Mouse (Mus musculus) liver, embryonic 16.5 days (tissue): ENCODE measurements around the gene Cep85l. TPM values are rescaled to one million over a fixed set of nuclear protein-coding genes. Genes with fewer than 3 reads are reported as not detected.

ENCODE experiments used
- ATAC-seq: fragments of 200-750 bp; cut with Nextera tagmentation; 2 replicates; pipeline ENCODE4 v1.8.0; 2017; ENCODE audit warnings: low read depth, mild to moderate bottlenecking, moderate number of reproducible peaks, moderate library complexity
- H3K27ac ChIP-seq: fragments of 300-500 bp; sonication (generic); 2 replicates; pipeline ENCODE4 v1.5.1; 2014; ENCODE audit warnings: mild to moderate bottlenecking, low read length
- H3K27me3 ChIP-seq: fragments of 300-500 bp; sonication (generic); 2 replicates; pipeline ENCODE4 v1.6.1; 2014; ENCODE audit warnings: low read depth, low read length, mixed read lengths; ENCODE audit not compliant: control insufficient read depth, insufficient read depth
- H3K36me3 ChIP-seq: fragments of 300-500 bp; sonication (generic); 2 replicates; pipeline ENCODE4 v1.6.1; 2014; ENCODE audit warnings: mild to moderate bottlenecking; ENCODE audit not compliant: control insufficient read depth, insufficient read depth
- H3K4me1 ChIP-seq: fragments of 300-500 bp; sonication (generic); 2 replicates; pipeline ENCODE4 v1.6.1; 2014; ENCODE audit warnings: low read depth, low read length, mixed read lengths; ENCODE audit not compliant: control insufficient read depth
- H3K4me2 ChIP-seq: fragments of 300-500 bp; sonication (generic); 2 replicates; pipeline ENCODE4 v1.6.1; 2014; ENCODE audit warnings: low read depth, low read length, mixed read lengths
- H3K4me3 ChIP-seq: fragments of 300-500 bp; sonication (generic); 2 replicates; pipeline ENCODE4 v1.5.1; 2014; ENCODE audit warnings: low read depth, mild to moderate bottlenecking, low read length
- H3K9ac ChIP-seq: fragments of 300-500 bp; sonication (generic); 2 replicates; pipeline ENCODE4 v1.6.1; 2014; ENCODE audit warnings: low read depth, low read length
- H3K9me3 ChIP-seq: fragments of 300-500 bp; sonication (generic); replicated peaks from 2 replicates; pipeline ENCODE4 v1.6.1; 2016; ENCODE audit warnings: low read length; ENCODE audit not compliant: control insufficient read depth
- WGBS: fragments of 180-500 bp; shearing (Covaris S2); extraction: QIAGEN DNeasy Blood & Tissue Kit; methylation state at CpG from one replicate; pipeline ENCODE4 v1.1.7; 2014; ENCODE audit not compliant: insufficient replicate concordance; 5-methylcytosine and 5-hydroxymethylcytosine counted together
- polyA plus RNA-seq: library from polyadenylated mRNA; unstranded; fragments of >200 nt; fragmentation: Nextera tagmentation; extraction: Ambion mirVana; gene quantifications from 2 replicates; pipeline ENCODE4 v1.2.1, GENCODE M21; 2015

Cep85l gene
- polyA plus RNA-seq, 1 experiment from 2014 or later = 1.9 TPM

DNA sequence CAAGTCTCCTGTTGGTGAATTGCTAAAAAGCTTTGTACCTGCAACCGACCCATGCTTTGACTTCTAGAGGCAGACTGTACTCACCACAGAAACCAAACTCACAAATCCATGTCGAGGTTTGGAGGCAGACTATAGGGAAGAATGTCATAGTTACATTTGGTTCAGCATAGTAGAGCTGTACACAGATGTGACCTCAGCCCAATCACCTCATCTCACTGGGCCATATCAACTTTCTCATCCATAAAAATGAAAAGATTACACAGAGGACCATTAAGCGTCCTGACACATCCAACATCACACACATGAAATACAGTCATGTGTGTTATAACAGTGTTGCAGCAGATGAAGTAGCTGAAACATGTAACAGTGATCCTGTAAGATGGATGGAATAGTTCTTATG, 19.3 kb upstream of the Cep85l start:
- Histone ChIP-seq H3K27me3 (no peaks in the 10 kb centered on the region), H3K4me1 (peaks cover 6% of the 10 kb centered on the region; the same call in 1 of the 2 replicates), H3K36me3 (no peaks in the 10 kb centered on the region), H3K9ac (no peak overlapping the region), H3K9me3 (no peaks in the 10 kb centered on the region), H3K4me3 (no peak overlapping the region), H3K27ac (no peak overlapping the region), H3K4me2 (peak overlapping the region; percentile 52; the same call in 1 of the 2 replicates)
- no peak for ATAC-seq
- 31% methylated on average over 3 of the region's 3 CpGs for WGBS

DNA sequence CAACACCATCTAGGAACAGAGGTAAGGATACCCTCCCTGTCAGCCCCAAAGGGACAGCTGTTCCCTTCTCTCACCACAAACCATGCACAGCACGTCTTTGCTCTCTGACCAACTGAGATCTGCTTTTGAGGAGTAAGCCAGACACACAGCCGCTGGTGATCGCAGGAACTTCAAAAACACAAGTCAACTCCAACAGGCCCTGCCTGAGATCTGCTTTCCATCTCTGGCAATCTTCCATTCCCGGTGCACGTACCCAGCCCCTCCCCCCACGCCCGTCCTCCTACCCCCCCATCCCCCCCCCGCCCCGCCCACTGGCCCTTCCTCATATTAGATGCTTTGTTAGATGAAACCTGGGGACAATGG, 18.8 kb upstream of the Cep85l start:
- H3K36me3 ChIP-seq = no peaks in the 10 kb centered on the region
- no peaks in the 10 kb centered on the region for H3K27me3 ChIP-seq
- ATAC-seq = peak; percentile 50
- peak overlapping the region; percentile 29 for H3K4me3 ChIP-seq
- peak overlapping the region; percentile 52 for H3K4me2 ChIP-seq
- peak overlapping the region; percentile 44 for H3K27ac ChIP-seq
- 4% methylated on average over 9 of the region's 9 CpGs for WGBS
- H3K9ac ChIP-seq = peak overlapping the region; percentile 16; the same call in 1 of the 2 replicates
- no peaks in the 10 kb centered on the region for H3K9me3 ChIP-seq
- H3K4me1 ChIP-seq = peaks cover 6% of the 10 kb centered on the region; the same call in 1 of the 2 replicates

DNA sequence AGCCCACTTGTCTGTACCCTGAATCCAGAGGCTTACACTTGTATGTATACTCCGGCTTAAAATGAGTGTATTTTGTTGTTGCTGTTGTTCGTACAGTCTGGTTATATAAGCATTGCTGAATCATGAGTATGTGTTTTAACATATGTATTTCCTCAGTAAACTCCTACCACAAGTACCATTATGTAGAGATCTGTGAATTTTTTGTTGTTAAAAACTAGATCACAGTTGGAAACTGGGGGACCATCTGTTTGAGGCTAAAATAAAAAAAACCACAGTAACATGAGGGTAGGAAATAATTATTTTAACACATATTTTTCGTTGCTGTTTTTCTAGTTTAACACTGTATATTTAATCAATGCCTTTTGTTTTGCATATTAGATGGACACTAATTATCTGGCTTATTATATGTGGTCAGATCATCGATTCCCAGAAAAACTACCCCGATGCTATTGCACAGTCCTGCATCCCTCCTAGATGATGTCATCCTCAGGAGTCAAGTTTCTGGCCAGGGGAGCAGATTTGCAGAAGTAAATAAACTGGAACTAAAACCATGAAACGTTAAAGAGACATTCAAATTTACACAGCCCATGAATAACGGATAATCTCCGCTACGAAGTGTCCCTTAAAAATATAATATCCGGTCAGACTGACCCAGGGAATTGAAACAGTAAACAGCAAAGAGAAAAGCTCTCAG, 18.2 kb upstream of the Cep85l start:
- H3K9me3 ChIP-seq = no peaks in the 10 kb centered on the region
- WGBS = 44% methylated on average over 10 of the region's 10 CpGs
- peaks cover 6% of the 10 kb centered on the region; the same call in 1 of the 2 replicates for H3K4me1 ChIP-seq
- no peaks in the 10 kb centered on the region for H3K36me3 ChIP-seq
- H3K4me3 ChIP-seq = peak overlapping the region; percentile 29
- H3K9ac ChIP-seq = peak overlapping the region; percentile 16; the same call in 1 of the 2 replicates
- no peaks in the 10 kb centered on the region for H3K27me3 ChIP-seq
- peak overlapping the region; percentile 44 for H3K27ac ChIP-seq
- ATAC-seq = no peak
- H3K4me2 ChIP-seq = peak overlapping the region; percentile 52

DNA sequence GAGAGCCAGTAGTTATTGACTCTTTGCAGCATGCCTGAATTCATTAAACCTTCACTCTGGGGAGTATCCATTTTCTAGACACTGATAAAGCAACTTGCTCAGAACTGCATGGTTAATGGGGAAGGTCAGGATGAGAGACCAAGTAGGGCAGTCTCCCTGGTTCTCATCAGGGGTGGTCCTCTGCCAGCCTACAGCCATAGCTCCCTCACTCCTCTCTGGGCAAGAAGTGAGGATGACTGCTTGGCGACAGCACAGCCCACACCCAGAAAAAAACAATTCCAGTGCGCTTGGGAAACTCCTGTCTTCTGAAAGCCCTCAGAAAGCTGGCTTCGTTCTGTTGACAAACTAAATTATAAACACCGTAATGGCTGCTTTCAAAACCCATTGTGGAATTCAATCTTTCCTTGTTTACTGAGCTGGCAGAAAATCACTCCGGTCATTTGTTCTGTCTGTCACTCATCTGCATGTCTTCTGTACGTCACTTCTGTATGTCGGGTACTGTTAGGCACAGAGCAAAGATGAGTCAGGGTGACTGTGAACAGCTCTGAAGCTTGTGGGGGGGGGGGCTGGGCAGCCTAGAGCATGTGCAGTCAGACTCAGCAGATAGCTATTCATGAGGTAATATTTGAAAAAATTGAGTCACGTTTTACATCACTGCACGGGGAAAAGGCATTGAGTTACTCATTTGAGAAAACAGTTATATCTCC, 15.3 kb upstream of the Cep85l start:
- H3K36me3 ChIP-seq = no peaks in the 10 kb centered on the region
- 64% methylated on average over 9 of the region's 9 CpGs for WGBS
- H3K27me3 ChIP-seq = no peaks in the 10 kb centered on the region
- no peak overlapping the region for H3K27ac ChIP-seq
- peaks cover 6% of the 10 kb centered on the region; the same call in 1 of the 2 replicates for H3K4me1 ChIP-seq
- H3K9me3 ChIP-seq = no peaks in the 10 kb centered on the region
- no peak overlapping the region for H3K4me3 ChIP-seq
- no peak overlapping the region for H3K9ac ChIP-seq
- ATAC-seq = no peak
- H3K4me2 ChIP-seq = no peak overlapping the region

DNA sequence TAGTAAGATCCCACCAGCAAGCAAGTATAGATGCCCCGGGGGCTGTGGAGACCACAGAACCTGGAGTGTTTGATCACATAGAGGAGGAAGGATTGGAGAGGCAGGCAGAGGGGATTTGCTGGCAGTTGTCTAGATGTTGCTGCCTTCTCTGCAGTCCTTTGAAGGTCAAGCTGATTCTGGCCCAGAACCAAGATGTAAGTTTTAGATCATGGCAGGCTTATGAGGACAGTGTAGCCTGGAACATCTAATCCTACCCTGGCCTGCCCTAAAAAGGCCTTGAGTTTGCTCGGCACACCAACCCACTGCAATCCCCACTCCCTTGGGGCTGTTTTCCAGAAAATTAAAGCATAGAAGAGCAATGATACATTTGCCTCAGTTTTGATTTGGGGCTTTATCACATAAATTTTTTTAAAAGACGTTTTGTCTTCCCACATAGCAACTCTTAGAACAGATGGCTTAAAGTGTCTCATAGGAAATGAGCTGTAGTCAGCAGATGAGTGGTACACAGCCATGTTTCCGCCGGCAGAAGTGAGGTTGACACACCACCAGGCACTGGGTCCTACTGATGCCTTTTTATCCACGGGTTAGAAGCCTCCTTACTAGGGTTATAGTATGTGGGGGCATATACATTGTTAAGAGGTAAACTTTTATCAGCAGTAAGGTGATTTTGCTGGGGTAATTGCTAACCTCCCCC, 8.6 kb upstream of the Cep85l start:
- 60% methylated on average over 6 of the region's 6 CpGs for WGBS
- no peak overlapping the region for H3K4me2 ChIP-seq
- H3K36me3 ChIP-seq = no peaks in the 10 kb centered on the region
- no peak overlapping the region for H3K9ac ChIP-seq
- no peak overlapping the region for H3K4me3 ChIP-seq
- no peak for ATAC-seq
- no peak overlapping the region for H3K27ac ChIP-seq
- no peaks in the 10 kb centered on the region for H3K4me1 ChIP-seq
- H3K9me3 ChIP-seq = no peaks in the 10 kb centered on the region
- no peaks in the 10 kb centered on the region for H3K27me3 ChIP-seq

DNA sequence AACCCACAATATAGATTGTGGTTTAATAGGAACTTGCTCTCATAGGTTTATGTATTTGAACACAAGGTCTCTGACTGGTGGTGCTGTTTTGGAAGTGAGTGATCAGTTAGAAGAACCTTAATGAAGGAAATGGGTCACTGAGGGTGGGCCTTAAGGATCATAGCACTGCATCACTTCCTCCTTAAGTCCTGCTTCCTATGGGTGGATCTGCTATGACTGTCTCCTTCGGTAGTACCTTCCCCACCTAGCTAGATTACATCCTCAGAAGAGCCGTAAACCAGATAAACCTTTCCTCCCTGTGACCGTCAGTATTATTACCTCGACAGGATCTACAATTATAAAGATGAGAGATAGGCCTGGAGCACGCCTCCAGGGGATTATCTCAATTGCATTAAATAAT, 5.7 kb upstream of the Cep85l start:
- no peaks in the 10 kb centered on the region for H3K27me3 ChIP-seq
- H3K27ac ChIP-seq = no peak overlapping the region
- no peaks in the 10 kb centered on the region for H3K36me3 ChIP-seq
- H3K4me3 ChIP-seq = no peak overlapping the region
- no peak overlapping the region for H3K9ac ChIP-seq
- no peak for ATAC-seq
- no peak overlapping the region for H3K4me2 ChIP-seq
- 40% methylated on average over 5 of the region's 5 CpGs for WGBS
- no peaks in the 10 kb centered on the region; the same call in 1 of the 2 replicates for H3K4me1 ChIP-seq
- no peaks in the 10 kb centered on the region for H3K9me3 ChIP-seq

DNA sequence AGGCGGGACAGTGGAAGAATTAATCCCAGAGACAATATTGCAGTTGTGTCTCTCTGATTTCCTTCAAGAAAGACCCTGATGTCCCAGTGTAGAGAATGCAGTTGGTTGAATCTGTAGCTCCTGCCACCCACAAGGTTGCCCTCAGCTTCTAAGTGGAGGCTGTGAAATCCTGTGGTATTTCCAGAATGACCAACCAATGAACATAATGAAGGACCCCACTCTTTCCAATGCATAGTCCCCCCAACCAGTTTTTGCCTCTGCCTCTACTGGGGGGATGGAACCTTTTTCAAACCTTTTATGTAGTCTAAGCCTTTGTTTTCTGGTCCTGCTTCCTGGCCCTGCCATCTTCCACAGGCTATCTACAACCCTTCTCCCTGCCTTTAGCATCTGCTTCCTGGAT, 5.1 kb upstream of the Cep85l start:
- Histone ChIP-seq H3K9me3 (no peaks in the 10 kb centered on the region), H3K36me3 (no peaks in the 10 kb centered on the region), H3K27ac (no peak overlapping the region), H3K4me1 (peaks cover 5% of the 10 kb centered on the region), H3K27me3 (no peaks in the 10 kb centered on the region), H3K4me3 (no peak overlapping the region), H3K4me2 (no peak overlapping the region), H3K9ac (no peak overlapping the region)
- ATAC-seq = no peak
- WGBS = 76% methylated on average over 1 of the region's 1 CpGs

DNA sequence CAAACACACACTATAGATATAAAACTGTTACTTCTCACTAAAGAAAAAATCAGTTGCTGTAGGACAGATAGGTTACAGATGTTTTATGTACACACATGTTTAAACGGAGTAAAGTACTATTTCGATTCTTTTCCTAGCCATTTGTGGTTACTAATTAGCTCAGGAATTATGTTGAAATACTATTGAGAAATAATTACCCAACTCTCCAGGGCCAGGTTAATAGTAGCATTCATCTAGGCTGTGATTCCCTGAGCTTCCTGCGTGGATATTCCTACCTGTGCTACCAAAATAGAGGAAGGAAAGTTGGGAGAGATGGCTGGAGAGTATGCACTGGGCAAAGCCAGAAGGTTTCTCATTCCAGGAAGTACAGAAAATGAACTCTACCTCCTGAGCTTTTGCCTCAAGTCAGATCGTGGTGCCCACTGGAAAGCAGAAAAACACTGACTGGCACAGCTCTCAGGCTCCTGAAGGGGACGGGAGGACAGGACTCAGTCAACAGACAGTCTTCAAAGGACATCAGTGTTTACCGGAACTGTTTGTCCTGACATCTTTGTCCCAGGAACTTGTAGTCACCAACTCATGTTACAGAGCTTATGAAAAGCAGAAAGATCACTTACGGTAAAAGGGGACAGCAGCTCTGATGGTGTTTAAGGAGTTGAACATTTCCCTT, 3.1 kb upstream of the Cep85l start:
- ATAC-seq = peak; percentile 40
- peaks cover 9% of the 10 kb centered on the region for H3K4me1 ChIP-seq
- peak overlapping the region; percentile 26 for H3K4me2 ChIP-seq
- H3K27ac ChIP-seq = peak overlapping the region; percentile 82
- no peaks in the 10 kb centered on the region for H3K9me3 ChIP-seq
- no peaks in the 10 kb centered on the region for H3K36me3 ChIP-seq
- WGBS = 55% methylated on average over 7 of the region's 7 CpGs
- H3K4me3 ChIP-seq = peak overlapping the region; percentile 3; the same call in 1 of the 2 replicates
- H3K9ac ChIP-seq = no peak overlapping the region
- H3K27me3 ChIP-seq = no peaks in the 10 kb centered on the region
